Mouse (Mus musculus) kidney, adult 2 months (tissue): Measurements from ENCODE around the gene Gpr137.

ENCODE experiments used
- CTCF ChIP-seq: fragments of 200-500 bp; conservative IDR thresholded peaks from 2 replicates; pipeline ENCODE4 v1.5.1; 2011; ENCODE audit warnings: low read depth, mild to moderate bottlenecking, control low read depth, low read length, moderate library complexity, mixed read lengths; ENCODE audit not compliant: insufficient read depth, insufficient read length
- POLR2A ChIP-seq: fragments of 200-500 bp; IDR thresholded peaks from one replicate; pipeline ENCODE4 v1.6.1; 2011; ENCODE audit warnings: low read depth, low read length, control low read depth

GRCm38 (mm10) chr19:6909021-6909420, 33.3 kb downstream of the Gpr137 start:
- no peak for TF ChIP-seq CTCF
- TF ChIP-seq POLR2A: no peak
